Mouse (Mus musculus) limb, embryonic 13.5 days (tissue): Measurements from ENCODE around the gene Cdkl3. TPM values are rescaled to one million over a fixed set of nuclear protein-coding genes. Genes with fewer than 3 reads are reported as not detected.
A peak's percentile ranks its signal among the peaks of the same experiment; 100 is the strongest.

Source experiments
- ATAC-seq: fragments of 200-750 bp; cut with Nextera tagmentation; 2 replicates; pipeline ENCODE4 v1.8.0; 2017; ENCODE audit warnings: low read depth, moderate number of reproducible peaks, moderate TSS enrichment; ENCODE audit not compliant: low FRiP score
- H3K27ac ChIP-seq: fragments of 300-500 bp; sonication (generic); 2 replicates; pipeline ENCODE4 v1.5.1; 2015; ENCODE audit warnings: inconsistent platforms, mild to moderate bottlenecking, moderate library complexity
- H3K27me3 ChIP-seq: fragments of 300-500 bp; sonication (generic); 2 replicates; pipeline ENCODE4 v1.6.1; 2015; ENCODE audit warnings: mild to moderate bottlenecking, inconsistent platforms
- H3K36me3 ChIP-seq: fragments of 300-500 bp; sonication (generic); 2 replicates; pipeline ENCODE4 v1.6.1; 2015; ENCODE audit warnings: inconsistent platforms, mild to moderate bottlenecking, moderate library complexity
- H3K4me1 ChIP-seq: fragments of 300-500 bp; sonication (generic); 2 replicates; pipeline ENCODE4 v1.6.1; 2015; ENCODE audit warnings: inconsistent platforms
- H3K4me2 ChIP-seq: fragments of 300-500 bp; sonication (generic); replicated peaks from 2 replicates; pipeline ENCODE4 v1.6.1; 2015; ENCODE audit warnings: inconsistent platforms, mild to moderate bottlenecking, moderate library complexity
- H3K4me3 ChIP-seq: fragments of 300-500 bp; sonication (generic); 2 replicates; pipeline ENCODE4 v1.5.1; 2015; ENCODE audit warnings: moderate library complexity, mild to moderate bottlenecking, inconsistent platforms
- H3K9ac ChIP-seq: fragments of 300-500 bp; sonication (generic); 2 replicates; pipeline ENCODE4 v1.6.1; 2015; ENCODE audit warnings: mild to moderate bottlenecking, inconsistent platforms
- H3K9me3 ChIP-seq: fragments of 300-500 bp; sonication (generic); 2 replicates; pipeline ENCODE4 v1.6.1; 2016; ENCODE audit warnings: inconsistent platforms
- WGBS: fragments of 180-500 bp; shearing (Covaris S2); methylation state at CpG from one replicate; pipeline ENCODE4 v1.1.7; 2015; 5-methylcytosine and 5-hydroxymethylcytosine counted together
- polyA plus RNA-seq: library from polyadenylated mRNA; unstranded; fragments of >200 nt; fragmentation: Nextera tagmentation; extraction: Ambion mirVana; gene quantifications from 2 replicates; pipeline ENCODE4 v1.2.1, GENCODE M21; 2015

Gene Cdkl3
- polyA plus RNA-seq, 1 experiment from 2014 or later: 13.4 TPM

DNA sequence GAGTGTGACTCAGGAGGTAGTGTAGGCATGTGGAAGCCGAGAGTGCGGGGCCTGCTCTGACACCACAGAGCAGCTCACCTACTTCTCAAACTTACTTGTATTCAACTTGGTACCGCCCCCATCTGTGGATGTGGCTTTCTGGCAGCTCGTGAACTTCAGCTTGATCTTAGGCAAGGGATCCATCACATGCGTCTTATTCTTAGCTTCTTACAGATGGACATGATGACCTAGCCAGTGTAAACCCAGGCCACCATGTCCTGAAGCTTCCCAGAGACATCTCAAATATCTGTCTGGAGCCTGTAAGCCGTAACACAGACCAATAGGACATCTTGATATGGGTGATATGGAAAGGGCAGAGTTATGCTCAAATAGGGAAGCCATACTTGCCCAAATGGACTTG, 32.4 kb upstream of the Cdkl3 start:
- Histone ChIP-seq H3K9me3 (no peaks in the 10 kb centered on the region), H3K9ac (no peak overlapping the region), H3K27ac (no peak overlapping the region), H3K27me3 (no peaks in the 10 kb centered on the region), H3K36me3 (peaks cover 64% of the 10 kb centered on the region), H3K4me1 (peaks cover 11% of the 10 kb centered on the region), H3K4me2 (no peak overlapping the region), H3K4me3 (no peak overlapping the region)
- 93% methylated on average over 6 of the region's 6 CpGs for whole genome bisulfite sequencing
- no peak for ATAC-seq

DNA sequence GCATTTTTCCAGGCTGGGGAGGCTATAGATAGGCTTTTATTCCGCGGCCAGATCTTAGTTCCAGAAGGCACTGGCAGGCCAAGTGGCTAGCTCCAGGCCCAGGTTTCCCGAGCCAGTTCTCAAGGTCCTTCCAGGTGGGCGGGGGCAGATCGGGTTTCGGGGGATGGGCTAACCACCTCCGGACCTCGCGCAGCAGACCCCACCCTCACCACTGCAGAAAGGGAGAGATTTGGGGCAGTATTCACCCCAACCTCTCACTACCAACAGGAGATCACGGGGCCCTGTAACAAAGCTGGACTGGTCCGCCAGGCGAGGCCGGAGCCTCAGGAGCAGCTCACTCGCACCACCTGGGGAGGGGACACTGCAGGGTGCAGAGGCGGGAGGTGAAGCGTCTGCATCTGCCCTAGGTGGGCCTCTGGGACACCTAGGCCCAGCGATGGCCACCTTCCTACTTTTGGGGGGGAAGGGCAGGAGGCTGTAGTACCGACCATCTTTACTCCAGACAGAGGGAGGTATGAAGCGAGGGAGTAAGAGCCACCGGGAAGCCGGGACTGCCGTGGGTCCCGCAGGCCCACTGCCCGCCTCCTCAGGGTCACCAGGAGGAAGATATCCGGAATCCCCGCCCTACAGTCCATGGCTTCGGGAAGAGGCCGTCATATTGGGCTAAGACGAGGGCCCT, 4.3 kb upstream of the Cdkl3 start:
- Histone ChIP-seq H3K36me3 (peaks cover 30% of the 10 kb centered on the region), H3K9ac (peak overlapping the region; percentile 98), H3K4me3 (peak overlapping the region; percentile 99), H3K27me3 (no peaks in the 10 kb centered on the region), H3K4me1 (peaks cover 40% of the 10 kb centered on the region), H3K27ac (peak overlapping the region; percentile 96), H3K4me2 (peak overlapping the region; percentile 85), H3K9me3 (no peaks in the 10 kb centered on the region)
- under 1% methylated on average over 29 of the region's 29 CpGs for WGBS
- peak; percentile 38 for ATAC-seq

DNA sequence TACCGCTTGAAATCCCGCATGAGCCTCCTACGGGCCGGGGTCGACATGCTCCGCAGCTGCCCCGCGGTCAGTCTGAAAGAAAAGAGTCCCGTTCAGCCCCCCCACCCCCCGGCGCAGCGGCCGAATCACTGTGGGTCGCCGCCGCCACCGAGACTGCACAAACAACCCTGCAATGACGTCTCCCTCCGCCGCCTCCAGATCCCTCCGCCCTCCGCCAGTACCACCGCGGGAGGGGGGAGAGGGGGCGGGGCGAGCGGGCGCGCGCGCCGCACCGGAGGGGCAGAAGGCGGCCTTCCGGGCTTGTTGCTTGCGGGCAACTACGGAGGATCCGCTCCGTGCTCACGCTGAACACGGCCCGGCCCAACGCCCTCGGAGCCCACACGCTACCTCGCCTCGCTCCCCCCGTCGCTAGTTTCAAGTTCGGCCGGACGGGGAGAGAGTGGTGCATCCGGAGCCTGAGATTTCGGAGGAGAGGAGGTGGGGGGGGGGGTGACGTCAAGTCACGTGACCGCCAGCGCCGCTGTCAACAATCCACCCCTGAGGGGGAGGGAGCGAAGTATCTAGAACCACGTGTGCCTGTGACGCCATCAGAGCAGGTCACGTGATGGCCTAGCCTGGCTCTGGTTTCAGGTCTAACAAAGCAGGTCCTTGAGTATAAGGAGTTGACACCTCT, 3.6 kb upstream of the Cdkl3 start, which contains the start of gene Ube2b:
Gene Ube2b (minus strand): TSS at position 473 of the 673 bp plus-strand sequence.
- no peaks in the 10 kb centered on the region for H3K27me3 ChIP-seq
- H3K4me3 ChIP-seq: peak within 1 kb of the TSS; percentile 99
- ATAC-seq: peak; percentile 81
- peaks cover 45% of the 10 kb centered on the region for H3K4me1 ChIP-seq
- H3K27ac ChIP-seq: peak within 1 kb of the TSS; percentile 96
- H3K9me3 ChIP-seq: no peaks in the 10 kb centered on the region
- peak within 1 kb of the TSS; percentile 98 for H3K9ac ChIP-seq
- H3K36me3 ChIP-seq: peaks cover 23% of the 10 kb centered on the region
- H3K4me2 ChIP-seq: peak within 1 kb of the TSS; percentile 85
- 1% methylated on average over 59 of the region's 63 CpGs for WGBS

DNA sequence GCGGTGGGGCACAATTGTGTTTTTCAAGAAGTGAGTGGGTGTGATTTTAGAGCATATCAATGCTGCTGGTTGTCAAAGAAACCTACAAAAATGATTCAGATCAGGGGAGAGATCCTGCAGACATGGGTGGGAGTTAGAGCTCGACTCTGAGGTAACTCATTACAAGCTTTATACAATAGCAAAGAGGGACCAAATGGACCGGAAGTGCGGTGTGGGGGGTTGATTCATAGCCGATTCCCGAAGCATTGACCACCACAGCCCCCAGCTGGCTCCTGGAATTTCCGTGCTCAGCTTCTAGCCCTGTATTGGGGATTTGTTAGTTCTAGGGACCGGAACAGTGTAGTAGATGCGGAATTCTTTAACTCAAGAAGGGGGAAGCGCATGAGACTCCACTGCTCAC, 2.7 kb upstream of the Cdkl3 start:
- H3K4me2 ChIP-seq: peak overlapping the region; percentile 85
- peak overlapping the region; percentile 99 for H3K4me3 ChIP-seq
- H3K27me3 ChIP-seq: no peaks in the 10 kb centered on the region
- peak overlapping the region; percentile 75 for H3K27ac ChIP-seq
- H3K4me1 ChIP-seq: peaks cover 53% of the 10 kb centered on the region
- H3K36me3 ChIP-seq: peaks cover 14% of the 10 kb centered on the region
- no peak for ATAC-seq
- H3K9ac ChIP-seq: no peak overlapping the region
- H3K9me3 ChIP-seq: no peaks in the 10 kb centered on the region
- WGBS: 76% methylated on average over 10 of the region's 10 CpGs

DNA sequence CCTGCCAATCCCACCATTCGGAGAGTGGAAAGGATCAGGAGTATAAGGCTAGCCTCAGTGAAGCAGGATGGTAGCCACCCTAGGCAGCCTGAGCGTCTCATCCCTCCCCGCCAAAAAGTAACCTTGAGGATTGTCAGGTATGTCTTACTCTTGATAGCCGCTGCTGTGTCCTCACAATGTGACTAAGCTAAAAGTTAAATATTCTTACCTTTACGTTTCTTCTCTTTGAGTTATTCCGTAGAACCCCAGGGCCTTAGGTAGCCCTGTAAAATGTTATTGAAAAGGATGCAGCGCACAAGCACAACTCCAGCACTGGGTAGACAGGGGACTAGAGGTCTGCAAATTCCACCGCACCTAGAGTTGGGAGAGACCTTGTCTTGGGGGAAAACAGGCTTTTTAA, 2.2 kb upstream of the Cdkl3 start:
- ATAC-seq: no peak
- WGBS: 94% methylated on average over 8 of the region's 8 CpGs
- Histone ChIP-seq H3K4me1 (peaks cover 53% of the 10 kb centered on the region), H3K27ac (no peak overlapping the region), H3K9ac (no peak overlapping the region), H3K4me2 (no peak overlapping the region), H3K36me3 (peaks cover 9% of the 10 kb centered on the region), H3K4me3 (no peak overlapping the region), H3K9me3 (no peaks in the 10 kb centered on the region), H3K27me3 (no peaks in the 10 kb centered on the region)

DNA sequence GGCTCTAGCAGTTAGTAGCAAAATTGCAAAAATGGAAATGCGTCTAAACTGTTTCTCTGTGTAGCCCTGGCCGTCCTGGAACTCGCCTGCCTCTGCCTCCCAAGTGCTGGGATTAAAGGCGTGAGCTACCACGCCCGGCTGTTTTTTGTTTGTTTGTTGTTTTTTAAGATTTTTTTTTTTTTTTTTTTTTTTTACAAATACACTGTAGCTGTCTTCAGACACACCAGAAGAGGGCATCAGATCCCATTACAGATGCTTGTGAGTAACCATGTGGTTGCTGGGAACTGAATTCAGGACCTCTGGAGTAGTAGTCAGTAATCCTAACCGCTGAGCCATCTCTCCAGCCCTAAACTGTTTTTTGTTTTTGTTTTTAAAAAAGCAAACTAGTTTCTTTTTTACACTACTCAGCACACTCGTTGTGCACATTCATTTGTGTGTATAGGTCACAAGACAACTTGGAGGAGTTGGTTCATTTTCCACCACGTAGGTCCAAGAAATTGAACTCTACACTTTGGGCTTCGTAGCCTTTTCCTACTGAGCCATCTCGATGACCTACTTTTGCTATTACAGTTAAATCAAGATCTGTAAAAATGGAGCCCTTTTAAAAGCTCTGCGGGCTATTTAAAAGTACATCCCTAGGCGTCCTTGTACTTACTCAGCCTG, 1.0 kb upstream of the Cdkl3 start:
- 75% methylated on average over 13 of the region's 13 CpGs for WGBS
- Histone ChIP-seq H3K9me3 (no peaks in the 10 kb centered on the region), H3K36me3 (no peaks in the 10 kb centered on the region), H3K27me3 (no peaks in the 10 kb centered on the region), H3K27ac (peak overlapping the region; percentile 91), H3K4me1 (peaks cover 44% of the 10 kb centered on the region), H3K4me3 (peak overlapping the region; percentile 79), H3K9ac (peak overlapping the region; percentile 68; the same call in 1 of the 2 replicates), H3K4me2 (peak overlapping the region; percentile 65)
- ATAC-seq: no peak

DNA sequence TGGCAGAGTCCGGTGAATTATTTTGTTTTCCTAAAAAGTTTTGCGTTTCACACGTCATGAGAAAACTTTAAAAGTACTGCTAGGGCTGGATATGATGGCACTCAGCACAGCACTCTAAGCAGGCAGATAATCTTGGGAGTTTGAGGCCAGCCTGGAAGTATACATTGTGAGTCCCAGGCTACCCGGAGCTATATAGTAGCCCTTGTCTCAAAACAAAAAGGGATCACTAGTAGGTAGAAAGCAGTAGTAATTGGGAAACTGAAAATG, 583 bp upstream of the Cdkl3 start:
- Histone ChIP-seq H3K4me3 (peak overlapping the region; percentile 79), H3K9me3 (no peaks in the 10 kb centered on the region), H3K9ac (peak overlapping the region; percentile 68), H3K4me2 (peak overlapping the region; percentile 65), H3K36me3 (no peaks in the 10 kb centered on the region), H3K27ac (peak overlapping the region; percentile 91), H3K4me1 (peaks cover 39% of the 10 kb centered on the region), H3K27me3 (no peaks in the 10 kb centered on the region)
- no peak for ATAC-seq
- WGBS: 13% methylated on average over 4 of the region's 4 CpGs

DNA sequence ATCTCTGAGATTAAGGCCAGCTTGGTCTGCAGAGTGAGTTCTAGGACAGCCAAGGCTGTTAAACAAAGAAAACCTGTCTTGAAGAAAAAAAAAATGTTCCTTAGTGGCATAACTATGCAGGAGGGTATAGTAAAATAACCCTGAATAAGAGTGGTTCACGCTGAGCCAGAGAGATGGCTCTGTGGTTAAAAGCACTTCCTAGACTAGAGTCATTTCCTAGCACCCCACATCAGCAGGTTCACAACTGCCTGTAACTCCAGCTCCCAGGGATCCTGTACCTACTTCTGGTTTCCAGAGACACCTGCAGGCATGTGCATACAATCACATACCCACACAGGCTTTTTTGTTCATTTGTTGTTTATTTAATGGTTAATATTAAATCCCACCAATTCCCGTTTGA, 1.6 kb downstream of the Cdkl3 start:
- ATAC-seq: no peak
- WGBS: 45% methylated on average over 2 of the region's 2 CpGs
- Histone ChIP-seq H3K4me2 (peak overlapping the region; percentile 38), H3K4me3 (no peak overlapping the region), H3K27ac (no peak overlapping the region), H3K4me1 (peaks cover 29% of the 10 kb centered on the region), H3K27me3 (no peaks in the 10 kb centered on the region), H3K9me3 (no peaks in the 10 kb centered on the region), H3K36me3 (no peaks in the 10 kb centered on the region), H3K9ac (no peak overlapping the region; the same call in 1 of the 2 replicates)

DNA sequence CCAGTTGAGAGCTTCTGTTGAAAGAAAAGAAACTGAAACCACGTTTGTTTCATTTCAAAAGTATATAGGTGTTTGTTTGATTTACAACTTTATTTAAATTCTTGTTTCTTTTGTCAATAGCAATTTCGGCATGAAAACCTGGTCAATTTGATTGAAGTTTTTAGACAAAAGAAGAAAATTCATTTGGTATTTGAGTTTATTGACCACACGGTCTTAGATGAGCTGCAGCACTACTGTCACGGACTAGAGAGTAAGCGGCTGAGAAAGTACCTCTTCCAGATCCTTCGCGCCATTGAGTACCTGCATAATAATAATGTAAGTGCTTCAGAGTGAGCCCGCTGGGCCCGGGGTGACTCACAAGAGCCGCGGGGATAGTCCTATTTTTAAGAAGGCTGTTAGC, 7.0 kb downstream of the Cdkl3 start:
- Histone ChIP-seq H3K9ac (no peak overlapping the region), H3K4me2 (no peak overlapping the region), H3K27me3 (no peaks in the 10 kb centered on the region), H3K4me3 (no peak overlapping the region), H3K36me3 (peaks cover 5% of the 10 kb centered on the region; the same call in 1 of the 2 replicates), H3K9me3 (no peaks in the 10 kb centered on the region), H3K27ac (no peak overlapping the region), H3K4me1 (peaks cover 4% of the 10 kb centered on the region)
- no peak for ATAC-seq
- WGBS: 87% methylated on average over 11 of the region's 11 CpGs

DNA sequence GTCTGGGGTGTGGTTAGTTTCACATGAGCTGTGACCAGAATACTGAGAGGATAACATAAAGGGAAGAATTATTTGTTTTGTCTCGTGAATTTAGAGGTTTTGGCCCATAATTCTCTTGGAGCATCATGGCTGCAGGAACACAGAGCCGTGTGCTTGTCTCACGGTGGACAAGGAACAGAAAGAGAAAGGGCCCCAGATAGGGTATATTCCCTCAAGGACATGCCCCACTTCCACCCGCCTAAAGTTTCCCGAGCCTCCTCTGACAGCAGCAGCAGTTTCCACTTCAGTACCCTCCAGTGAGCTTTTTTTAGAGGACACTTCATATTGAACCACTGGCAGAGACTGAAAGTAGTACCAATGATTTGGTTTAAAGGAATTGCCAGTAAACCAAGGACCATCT, 7.5 kb downstream of the Cdkl3 start:
- ATAC-seq: no peak
- Histone ChIP-seq H3K4me3 (no peak overlapping the region), H3K36me3 (peaks cover 5% of the 10 kb centered on the region; the same call in 1 of the 2 replicates), H3K27ac (no peak overlapping the region), H3K4me1 (no peaks in the 10 kb centered on the region; the same call in 1 of the 2 replicates), H3K4me2 (no peak overlapping the region), H3K27me3 (no peaks in the 10 kb centered on the region), H3K9me3 (no peaks in the 10 kb centered on the region), H3K9ac (no peak overlapping the region)
- WGBS: 79% methylated on average over 5 of the region's 5 CpGs

DNA sequence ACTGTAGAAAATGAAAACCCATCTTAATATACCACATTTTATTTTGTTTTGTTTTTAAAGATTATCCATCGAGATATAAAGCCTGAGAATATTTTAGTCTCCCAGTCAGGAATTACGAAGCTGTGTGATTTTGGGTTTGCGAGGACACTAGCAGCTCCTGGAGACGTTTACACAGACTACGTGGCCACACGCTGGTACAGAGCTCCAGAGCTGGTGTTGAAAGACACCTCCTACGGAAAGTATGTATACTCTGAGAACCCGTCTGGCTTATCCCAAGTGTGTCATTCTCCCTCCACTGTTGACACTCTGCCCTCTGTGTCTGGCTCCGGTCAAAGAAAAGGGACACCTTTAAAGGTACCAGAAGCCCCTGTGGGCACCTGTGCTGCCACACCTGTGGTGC, 14.2 kb downstream of the Cdkl3 start:
- no peaks in the 10 kb centered on the region for H3K9me3 ChIP-seq
- H3K4me1 ChIP-seq: no peaks in the 10 kb centered on the region
- no peak overlapping the region for H3K4me2 ChIP-seq
- H3K9ac ChIP-seq: no peak overlapping the region
- H3K27ac ChIP-seq: no peak overlapping the region
- WGBS: 83% methylated on average over 9 of the region's 9 CpGs
- H3K4me3 ChIP-seq: no peak overlapping the region
- no peaks in the 10 kb centered on the region for H3K27me3 ChIP-seq
- no peaks in the 10 kb centered on the region for H3K36me3 ChIP-seq
- ATAC-seq: no peak

DNA sequence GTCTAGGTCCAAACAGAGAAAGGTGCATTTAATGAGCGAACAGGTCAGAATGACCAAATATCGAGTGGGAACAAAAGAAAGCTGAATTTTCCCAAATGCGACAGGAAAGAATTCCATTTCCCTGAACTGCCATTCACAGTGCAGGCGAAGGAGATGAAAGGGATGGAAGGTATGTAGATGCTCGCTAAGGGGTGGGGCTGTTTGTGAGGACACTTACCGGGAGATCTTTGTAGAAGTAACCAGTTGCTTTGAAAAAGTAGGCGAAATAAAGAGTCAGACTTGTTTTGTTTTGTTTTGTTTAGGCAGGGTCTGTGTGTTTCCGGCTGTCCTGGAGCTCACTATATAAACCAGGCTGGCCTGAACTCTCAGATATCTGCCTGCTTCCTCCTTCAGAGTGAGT, 28.3 kb downstream of the Cdkl3 start:
- no peaks in the 10 kb centered on the region for H3K4me1 ChIP-seq
- H3K9me3 ChIP-seq: no peaks in the 10 kb centered on the region
- no peak overlapping the region for H3K4me3 ChIP-seq
- no peak overlapping the region for H3K9ac ChIP-seq
- 52% methylated on average over 8 of the region's 8 CpGs for WGBS
- H3K27ac ChIP-seq: no peak overlapping the region
- peaks cover 4% of the 10 kb centered on the region for H3K36me3 ChIP-seq
- H3K27me3 ChIP-seq: no peaks in the 10 kb centered on the region
- ATAC-seq: no peak
- no peak overlapping the region for H3K4me2 ChIP-seq
